Mouse (Mus musculus): ENCODE results near the gene Fanci. TPM values are rescaled to one million over a fixed set of nuclear protein-coding genes. Genes with fewer than 3 reads are reported as not detected.
A peak's percentile ranks its signal among the peaks of the same experiment; 100 is the strongest.

Gene Fanci
- polyA plus RNA-seq, 1 experiment, result 0.17 TPM

DNA sequence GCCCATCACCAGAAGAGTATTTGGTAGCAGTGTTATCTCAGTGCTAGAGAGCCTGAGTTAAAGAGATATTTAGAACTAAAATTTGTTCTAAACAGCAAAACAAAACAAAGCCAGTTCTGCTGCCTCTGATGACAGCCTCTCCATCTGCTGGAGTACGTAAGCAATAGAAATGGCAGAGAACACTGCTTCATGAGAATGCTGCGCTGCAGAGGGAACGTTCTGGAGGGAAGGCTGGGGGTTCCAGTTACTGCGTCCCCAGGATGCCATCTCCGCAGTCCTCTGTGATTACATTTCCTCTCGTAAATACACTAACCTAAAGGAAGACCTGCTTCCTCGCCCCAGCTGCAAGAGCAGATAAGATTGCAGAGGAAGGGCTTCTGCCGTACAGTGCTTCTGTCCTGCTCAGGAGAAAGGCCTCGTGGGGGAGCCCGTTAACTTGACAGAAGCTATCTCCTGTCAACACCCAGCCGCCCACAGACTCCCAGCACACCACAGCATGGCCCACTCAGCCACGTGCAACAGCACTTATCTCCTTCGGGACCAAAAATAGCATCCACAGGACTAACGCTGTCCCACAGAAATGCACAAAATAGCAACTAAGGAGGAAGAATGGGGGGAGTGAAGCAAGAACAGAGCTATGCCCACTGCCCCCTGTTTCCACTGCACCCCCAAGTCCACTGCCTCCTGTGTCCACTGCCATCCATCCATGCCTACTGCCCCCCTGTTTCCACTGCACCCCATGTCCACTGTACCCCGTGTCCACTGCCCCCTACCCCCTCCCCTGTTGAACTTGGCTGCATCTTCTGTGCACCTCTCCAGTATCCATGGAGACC lies 33.2 kb upstream of the Fanci start:
- no peak for DNase-seq
- Histone ChIP-seq H3K4me1 (ENCODE audit: control insufficient read depth, insufficient read depth, low read length) (no peaks in the 10 kb centered on the region), H3K36me3 (ENCODE audit: control insufficient read depth, insufficient read depth, low read length) (peaks cover 11% of the 10 kb centered on the region), H3K4me3 (ENCODE audit: insufficient read depth, low read depth, low read length) (no peak overlapping the region), H3K27ac (ENCODE audit: insufficient read depth, low read depth, low read length) (no peak overlapping the region), H3K27me3 (replicated peaks; ENCODE audit: control insufficient read depth, insufficient read depth, low read length) (no peaks in the 10 kb centered on the region)
- 63% methylated on average over 15 of the region's 15 CpGs for WGBS
- TF ChIP-seq CTCF (conservative IDR thresholded peaks at IDR 0.05; ENCODE audit: insufficient read depth, insufficient read length, low read depth, low read length) (no peak), POLR2A (IDR thresholded peaks at IDR 0.05; ENCODE audit: low read depth, low read length) (no peak)

DNA sequence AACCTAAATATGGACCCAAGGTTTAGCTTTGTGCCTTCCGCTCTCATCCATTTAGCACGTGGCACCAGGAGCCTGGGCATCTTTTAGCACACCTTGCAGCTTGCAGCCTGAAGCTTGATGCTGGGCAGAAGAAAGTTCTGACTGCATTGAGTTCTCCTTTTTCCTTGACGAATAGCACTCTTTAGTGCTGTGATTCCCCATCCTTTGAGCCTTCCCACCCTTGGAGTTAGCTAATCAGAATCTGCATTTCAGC lies 32.6 kb upstream of the Fanci start:
- DNase-seq, result no peak
- TF ChIP-seq CTCF (conservative IDR thresholded peaks at IDR 0.05; ENCODE audit: insufficient read depth, insufficient read length, low read depth, low read length) (no peak), POLR2A (IDR thresholded peaks at IDR 0.05; ENCODE audit: low read depth, low read length) (no peak)
- Histone ChIP-seq H3K36me3 (ENCODE audit: control insufficient read depth, insufficient read depth, low read length) (peaks cover 11% of the 10 kb centered on the region), H3K4me1 (ENCODE audit: control insufficient read depth, insufficient read depth, low read length) (no peaks in the 10 kb centered on the region), H3K4me3 (ENCODE audit: insufficient read depth, low read depth, low read length) (no peak overlapping the region), H3K27me3 (replicated peaks; ENCODE audit: control insufficient read depth, insufficient read depth, low read length) (no peaks in the 10 kb centered on the region), H3K27ac (ENCODE audit: insufficient read depth, low read depth, low read length) (no peak overlapping the region)
- WGBS, result 92% methylated on average over 3 of the region's 3 CpGs

- peaks cover 8% of the 10 kb centered on the region for H3K36me3 ChIP-seq (ENCODE audit: control insufficient read depth, insufficient read depth, low read length)
- no peak for TF ChIP-seq CTCF (conservative IDR thresholded peaks at IDR 0.05; ENCODE audit: insufficient read depth, insufficient read length, low read depth, low read length)
- no peak for TF ChIP-seq POLR2A (IDR thresholded peaks at IDR 0.05; ENCODE audit: low read depth, low read length)
- WGBS, result 69% methylated on average over 11 of the region's 11 CpGs
- no peak overlapping the region for H3K4me3 ChIP-seq (ENCODE audit: insufficient read depth, low read depth, low read length)
- no peak overlapping the region for H3K27ac ChIP-seq (ENCODE audit: insufficient read depth, low read depth, low read length)
- no peaks in the 10 kb centered on the region for H3K4me1 ChIP-seq (ENCODE audit: control insufficient read depth, insufficient read depth, low read length)
- no peaks in the 10 kb centered on the region for H3K27me3 ChIP-seq (replicated peaks; ENCODE audit: control insufficient read depth, insufficient read depth, low read length)
- DNase-seq, result no peak
Observed at GRCm38 (mm10) chr7:79360056-79360455, 31.7 kb upstream of the Fanci start.

GRCm38 (mm10) chr7:79362208-79362607 lies 29.5 kb upstream of the Fanci start:
- no peak for DNase-seq
- WGBS, result 63% methylated on average over 8 of the region's 8 CpGs
- H3K27me3 ChIP-seq (replicated peaks; ENCODE audit: control insufficient read depth, insufficient read depth, low read length), result no peaks in the 10 kb centered on the region
- H3K4me3 ChIP-seq (ENCODE audit: insufficient read depth, low read depth, low read length), result no peak overlapping the region
- H3K4me1 ChIP-seq (ENCODE audit: control insufficient read depth, insufficient read depth, low read length), result no peaks in the 10 kb centered on the region
- TF ChIP-seq POLR2A (IDR thresholded peaks at IDR 0.05; ENCODE audit: low read depth, low read length), result no peak
- H3K27ac ChIP-seq (ENCODE audit: insufficient read depth, low read depth, low read length), result no peak overlapping the region
- peaks cover 3% of the 10 kb centered on the region; the same call in 1 of the 2 replicates for H3K36me3 ChIP-seq (ENCODE audit: control insufficient read depth, insufficient read depth, low read length)

GRCm38 (mm10) chr7:79362830-79363229 lies 28.9 kb upstream of the Fanci start:
- Histone ChIP-seq H3K4me1 (ENCODE audit: control insufficient read depth, insufficient read depth, low read length) (no peaks in the 10 kb centered on the region), H3K36me3 (ENCODE audit: control insufficient read depth, insufficient read depth, low read length) (peaks cover 1% of the 10 kb centered on the region; the same call in 1 of the 2 replicates), H3K27ac (ENCODE audit: insufficient read depth, low read depth, low read length) (no peak overlapping the region), H3K4me3 (ENCODE audit: insufficient read depth, low read depth, low read length) (no peak overlapping the region), H3K27me3 (replicated peaks; ENCODE audit: control insufficient read depth, insufficient read depth, low read length) (no peaks in the 10 kb centered on the region)
- 83% methylated on average over 7 of the region's 7 CpGs for WGBS
- no peak for TF ChIP-seq CTCF (conservative IDR thresholded peaks at IDR 0.05; ENCODE audit: insufficient read depth, insufficient read length, low read depth, low read length)
- TF ChIP-seq POLR2A (IDR thresholded peaks at IDR 0.05; ENCODE audit: low read depth, low read length), result no peak
- DNase-seq, result no peak

- Histone ChIP-seq H3K36me3 (ENCODE audit: control insufficient read depth, insufficient read depth, low read length) (peaks cover 1% of the 10 kb centered on the region; the same call in 1 of the 2 replicates), H3K27ac (ENCODE audit: insufficient read depth, low read depth, low read length) (no peak overlapping the region), H3K4me1 (ENCODE audit: control insufficient read depth, insufficient read depth, low read length) (no peaks in the 10 kb centered on the region), H3K4me3 (ENCODE audit: insufficient read depth, low read depth, low read length) (no peak overlapping the region), H3K27me3 (replicated peaks; ENCODE audit: control insufficient read depth, insufficient read depth, low read length) (no peaks in the 10 kb centered on the region)
- peak; percentile 43 for DNase-seq
- no peak for TF ChIP-seq POLR2A (IDR thresholded peaks at IDR 0.05; ENCODE audit: low read depth, low read length)
- no peak for TF ChIP-seq CTCF (conservative IDR thresholded peaks at IDR 0.05; ENCODE audit: insufficient read depth, insufficient read length, low read depth, low read length)
- WGBS, result 46% methylated on average over 8 of the region's 8 CpGs
Observed at GRCm38 (mm10) chr7:79363370-79364043, 28.2 kb upstream of the Fanci start.

GRCm38 (mm10) chr7:79368664-79369063 lies 23.1 kb upstream of the Fanci start:
- H3K4me3 ChIP-seq (ENCODE audit: insufficient read depth, low read depth, low read length), result no peak overlapping the region
- 69% methylated on average over 5 of the region's 5 CpGs for WGBS
- H3K27ac ChIP-seq (ENCODE audit: insufficient read depth, low read depth, low read length), result no peak overlapping the region
- no peaks in the 10 kb centered on the region for H3K27me3 ChIP-seq (replicated peaks; ENCODE audit: control insufficient read depth, insufficient read depth, low read length)
- H3K4me1 ChIP-seq (ENCODE audit: control insufficient read depth, insufficient read depth, low read length), result no peaks in the 10 kb centered on the region
- TF ChIP-seq POLR2A (IDR thresholded peaks at IDR 0.05; ENCODE audit: low read depth, low read length) (no peak), CTCF (conservative IDR thresholded peaks at IDR 0.05; ENCODE audit: insufficient read depth, insufficient read length, low read depth, low read length) (no peak)
- DNase-seq, result no peak
- no peaks in the 10 kb centered on the region for H3K36me3 ChIP-seq (ENCODE audit: control insufficient read depth, insufficient read depth, low read length)

Measured in kidney, adult 2 months (tissue).